ENCODE assay signal across 8 mouse cellular contexts in genomic region chr17:87745926-87746888, GRCm38 (mm10). TPM values are rescaled to one million over a fixed set of nuclear protein-coding genes. Genes with fewer than 3 reads are reported as not detected.
DNase-seq lines count a peak whose midpoint lies in the region; ATAC-seq and TF ChIP-seq lines count a peak whose summit lies in the region.

No protein-coding gene starts in this region.

- no peak for TF ChIP-seq POLR2A in olfactory bulb, adult 2 months (IDR thresholded peaks at IDR 0.05; ENCODE audit: insufficient read depth, low read depth, low read length)

- peak overlapping the region; percentile 53 for H3K4me3 ChIP-seq in embryonic facial prominence, embryonic 11.5 days (ENCODE audit: low read depth, low read length)
- peak overlapping the region; percentile 61 for H3K4me3 ChIP-seq in lung, embryonic 14.5 days (ENCODE audit: low read depth, low read length)
- peak overlapping the region; percentile 45 for H3K4me3 ChIP-seq in olfactory bulb, adult 2 months (ENCODE audit: insufficient read depth, low read depth, low read length)

- no peaks in the 10 kb centered on the region for H3K36me3 ChIP-seq in embryonic facial prominence, embryonic 11.5 days (replicated peaks; ENCODE audit: control insufficient read depth, insufficient read depth, low read depth, low read length)
- H3K36me3 ChIP-seq in lung, embryonic 14.5 days (ENCODE audit: insufficient read depth), result no peaks in the 10 kb centered on the region

- H3K27ac ChIP-seq in embryonic facial prominence, embryonic 11.5 days (replicated peaks; ENCODE audit: low read depth, low read length), result no peak overlapping the region
- H3K27ac ChIP-seq in lung, embryonic 14.5 days (ENCODE audit: low read depth), result no peak overlapping the region
- H3K27ac ChIP-seq in olfactory bulb, adult 2 months (ENCODE audit: insufficient read depth, low read depth, low read length), result peak overlapping the region; percentile 69

- DNase-seq in CD4-positive helper T cell, adult 2 months (ENCODE audit: low read depth, low spot score), result peak; percentile 51
- DNase-seq in adrenal gland, adult 8-10 months, result peak; percentile 5
- DNase-seq in embryonic facial prominence, embryonic 11.5 days (ENCODE audit: low spot score), result peak; percentile 48
- DNase-seq in heart, postnatal 14 days, result peak; percentile 19 to 33
- peak; percentile 61 for DNase-seq in layer of hippocampus, adult 9-11 months
- DNase-seq in lung, embryonic 14.5 days, result peak; percentile 58
- no peak for DNase-seq in adipocyte (ENCODE audit: low spot score)

- peak; percentile 77 for ATAC-seq in embryonic facial prominence, embryonic 11.5 days (replicated peaks; ENCODE audit: insufficient number of reproducible peaks, low FRiP score, low TSS enrichment, low read depth)
- ATAC-seq in lung, embryonic 14.5 days (ENCODE audit: insufficient read depth), result peak; percentile 80

- no peaks in the 10 kb centered on the region; the same call in 1 of the 2 replicates for H3K4me1 ChIP-seq in embryonic facial prominence, embryonic 11.5 days (ENCODE audit: control insufficient read depth, insufficient read depth, low read length)
- no peaks in the 10 kb centered on the region for H3K4me1 ChIP-seq in lung, embryonic 14.5 days (ENCODE audit: insufficient read depth)
- peaks cover 44% of the 10 kb centered on the region for H3K4me1 ChIP-seq in olfactory bulb, adult 2 months (ENCODE audit: control insufficient read depth, insufficient read depth, low read length)

- H3K9me3 ChIP-seq in embryonic facial prominence, embryonic 11.5 days (replicated peaks; ENCODE audit: control insufficient read depth, low read length), result no peaks in the 10 kb centered on the region
- no peaks in the 10 kb centered on the region for H3K9me3 ChIP-seq in lung, embryonic 14.5 days (ENCODE audit: low read depth, low read length)

- peak overlapping the region; percentile 96 for H3K4me2 ChIP-seq in embryonic facial prominence, embryonic 11.5 days (ENCODE audit: low read depth, low read length)
- peak overlapping the region; percentile 98 for H3K4me2 ChIP-seq in lung, embryonic 14.5 days

- WGBS in embryonic facial prominence, embryonic 11.5 days, result 3% methylated on average over 99 of the region's 101 CpGs
- under 1% methylated on average over 101 of the region's 101 CpGs for WGBS in lung, embryonic 14.5 days
- WGBS in olfactory bulb, adult 2 months, result 5% methylated on average over 101 of the region's 101 CpGs

- peak overlapping the region; percentile 34; the same call in 1 of the 2 replicates for H3K9ac ChIP-seq in embryonic facial prominence, embryonic 11.5 days (replicated peaks; ENCODE audit: low read length)
- H3K9ac ChIP-seq in lung, embryonic 14.5 days, result peak overlapping the region; percentile 26

- H3K27me3 ChIP-seq in embryonic facial prominence, embryonic 11.5 days (ENCODE audit: control insufficient read depth, insufficient read depth, low read length), result peaks cover 22% of the 10 kb centered on the region
- peaks cover 41% of the 10 kb centered on the region for H3K27me3 ChIP-seq in lung, embryonic 14.5 days (ENCODE audit: insufficient read depth, low read length)

- TF ChIP-seq CTCF in lung, embryonic 14.5 days (IDR thresholded peaks at IDR 0.05; ENCODE audit: low read depth), result peak; percentile 28; the same call in 1 of the 2 replicates
- TF ChIP-seq CTCF in olfactory bulb, adult 2 months (IDR thresholded peaks at IDR 0.05; ENCODE audit: insufficient read depth, low read depth, low read length), result no peak; the same call in 1 of the 2 replicates

- intact Hi-C loops in heart, postnatal 14 days (cut with DNase I), result no loop called here

RNA-seq across cellular contexts. Expression of gene Kcnk12, which starts 51.6 kb away (rescaled TPM):
- under 1 TPM; 0.14 to 0.54 (median 0.19) TPM for total RNA-seq in adrenal gland, adult 8-10 months (2022)
- polyA plus RNA-seq in embryonic facial prominence, embryonic 11.5 days (2014; fragmentation: Nextera tagmentation; extraction: Ambion mirVana), result 0.45 and 0.66 TPM in 2 replicates
- not detected for total RNA-seq in heart, postnatal 14 days (2021)
- polyA plus RNA-seq in lung, embryonic 14.5 days (2014; fragmentation: Nextera tagmentation; extraction: Ambion mirVana), result not detected in 2 replicates
- polyA plus RNA-seq in olfactory bulb, adult 2 months (2012; ENCODE audit: insufficient read depth, insufficient read length, low replicate concordance, missing spikeins), result not detected in 2 replicates
